Mouse (Mus musculus) stomach, postnatal 0 days (tissue): ENCODE measurements around the gene Krtap14. TPM values are rescaled to one million over a fixed set of nuclear protein-coding genes. Genes with fewer than 3 reads are reported as not detected.

Experiments
- ATAC-seq: fragments of 200-750 bp; cut with Nextera tagmentation; 2 replicates; pipeline ENCODE4 v1.8.0; 2017; ENCODE audit not compliant: low FRiP score, low TSS enrichment
- DNase-seq: peaks from one replicate; pipeline ENCODE4 v3.0.0-alpha.2; 2016; ENCODE audit warnings: low spot score
- H3K27ac ChIP-seq: fragments of 300-500 bp; sonication (generic); replicated peaks from 2 replicates; pipeline ENCODE4 v1.5.1; 2014; ENCODE audit warnings: mild to moderate bottlenecking, control low read depth
- H3K27me3 ChIP-seq: fragments of 300-500 bp; sonication (generic); 2 replicates; pipeline ENCODE4 v1.6.1; 2014; ENCODE audit warnings: low read length; ENCODE audit not compliant: control insufficient read depth, insufficient read depth
- H3K36me3 ChIP-seq: fragments of 300-500 bp; sonication (generic); 2 replicates; pipeline ENCODE4 v1.6.1; 2014; ENCODE audit warnings: low read length, mixed read lengths; ENCODE audit not compliant: control insufficient read depth, insufficient read depth
- H3K4me1 ChIP-seq: fragments of 300-500 bp; sonication (generic); replicated peaks from 2 replicates; pipeline ENCODE4 v1.6.1; 2014; ENCODE audit warnings: antibody characterized with exemption; ENCODE audit not compliant: control insufficient read depth, insufficient read depth
- H3K4me2 ChIP-seq: fragments of 300-500 bp; sonication (generic); replicated peaks from 2 replicates; pipeline ENCODE4 v1.6.1; 2014; ENCODE audit warnings: low read depth, mild to moderate bottlenecking, control low read depth, moderate library complexity
- H3K4me3 ChIP-seq: fragments of 300-500 bp; sonication (generic); 2 replicates; pipeline ENCODE4 v1.5.1; 2014; ENCODE audit warnings: low read depth, low read length, control low read depth
- H3K9ac ChIP-seq: fragments of 300-500 bp; sonication (generic); 2 replicates; pipeline ENCODE4 v1.6.1; 2014; ENCODE audit warnings: mild to moderate bottlenecking, low read length, control low read depth, mixed read lengths
- H3K9me3 ChIP-seq: fragments of 300-500 bp; sonication (generic); 2 replicates; pipeline ENCODE4 v1.6.1; 2016; ENCODE audit warnings: low read length; ENCODE audit not compliant: control insufficient read depth
- CTCF ChIP-seq: IDR thresholded peaks from 2 replicates; pipeline ENCODE4 v1.5.1; 2016; ENCODE audit warnings: antibody characterized with exemption, low read depth, mild to moderate bottlenecking, moderate library complexity
- EP300 ChIP-seq: optimal IDR thresholded peaks from 2 replicates; pipeline ENCODE3; 2016; ENCODE audit warnings: antibody characterized with exemption
- WGBS: fragments of 180-500 bp; shearing (Covaris S2); extraction: QIAGEN DNeasy Blood & Tissue Kit; methylation state at CpG from one replicate; pipeline ENCODE4 v1.1.7; 2014; 5-methylcytosine and 5-hydroxymethylcytosine counted together
- polyA plus RNA-seq: library from polyadenylated mRNA; unstranded; fragments of >200 nt; fragmentation: Nextera tagmentation; extraction: Ambion mirVana; gene quantifications from 2 replicates; pipeline ENCODE4 v1.2.1, GENCODE M21; 2015

Krtap14 gene
- polyA plus RNA-seq, 1 experiment from 2014 or later, result not detected

- Histone ChIP-seq H3K9me3 (no peaks in the 10 kb centered on the region), H3K36me3 (no peaks in the 10 kb centered on the region), H3K27me3 (no peaks in the 10 kb centered on the region), H3K27ac (no peak within 1 kb of the TSS), H3K9ac (no peak within 1 kb of the TSS), H3K4me2 (no peak within 1 kb of the TSS), H3K4me1 (no peaks in the 10 kb centered on the region), H3K4me3 (no peak within 1 kb of the TSS)
- WGBS, result 88% methylated on average over 5 of the region's 6 CpGs
- ATAC-seq (no peak), DNase-seq (no peak)
- TF ChIP-seq EP300 (no peak), CTCF (no peak)
Observed at GRCm38 (mm10) chr16:88777596-88777995, 48.3 kb downstream of the Krtap14 start, which contains the start of gene Gm5965. Gene Gm5965 (plus strand): TSS chr16:88777896.

GRCm38 (mm10) chr16:88774106-88774505 lies 51.8 kb downstream of the Krtap14 start, which contains the start of gene 2310057N15Rik:
Gene 2310057N15Rik (minus strand): TSS chr16:88774206.
- H3K4me2 ChIP-seq, result no peak within 1 kb of the TSS
- TF ChIP-seq EP300 (no peak), CTCF (no peak)
- DNase-seq, result no peak
- WGBS, result 86% methylated on average over 2 of the region's 2 CpGs
- no peak within 1 kb of the TSS for H3K4me3 ChIP-seq
- H3K27ac ChIP-seq, result no peak within 1 kb of the TSS
- no peaks in the 10 kb centered on the region for H3K9me3 ChIP-seq
- H3K9ac ChIP-seq, result no peak within 1 kb of the TSS
- no peaks in the 10 kb centered on the region for H3K27me3 ChIP-seq
- no peak for ATAC-seq
- no peaks in the 10 kb centered on the region for H3K36me3 ChIP-seq
- no peaks in the 10 kb centered on the region for H3K4me1 ChIP-seq

Other genes starting within 250 kb of the Krtap14 start
- not detected in 2 replicates for gene Krtap24-1, start 213.9 kb downstream of the Krtap14 start, polyA plus RNA-seq
- 0.41 and 0.64 TPM in 2 replicates for gene 2310079G19Rik, start 198.5 kb downstream of the Krtap14 start, polyA plus RNA-seq
- not detected in 2 replicates for gene Krtap26-1, start 178.3 kb downstream of the Krtap14 start, polyA plus RNA-seq
- not detected in 2 replicates for gene Krtap27-1, start 154.5 kb downstream of the Krtap14 start, polyA plus RNA-seq
- not detected in 2 replicates for gene 2310061N02Rik, start 118.2 kb downstream of the Krtap14 start, polyA plus RNA-seq
- gene Krtap13-1, start 97.3 kb downstream of the Krtap14 start, polyA plus RNA-seq, result not detected in 2 replicates
- gene Krtap13, start 74.5 kb downstream of the Krtap14 start, polyA plus RNA-seq, result not detected in 2 replicates
- gene 2310034C09Rik, start 67.3 kb downstream of the Krtap14 start, polyA plus RNA-seq, result 0.13 and 0.23 TPM in 2 replicates
- gene 2310057N15Rik, start 51.9 kb downstream of the Krtap14 start, polyA plus RNA-seq, result not detected in 2 replicates
- gene Gm5965, start 48.2 kb downstream of the Krtap14 start, polyA plus RNA-seq, result not detected in 2 replicates
- gene Gm20741, start 13.9 kb downstream of the Krtap14 start, polyA plus RNA-seq, result not detected in 2 replicates
- gene Krtap15, start 5.9 kb downstream of the Krtap14 start, polyA plus RNA-seq, result not detected in 2 replicates
- not detected in 2 replicates for gene Krtap19-1, start 43.3 kb upstream of the Krtap14 start, polyA plus RNA-seq
- not detected in 2 replicates for gene Krtap19-2, start 48.1 kb upstream of the Krtap14 start, polyA plus RNA-seq
- gene Krtap19-3, start 51.9 kb upstream of the Krtap14 start, polyA plus RNA-seq, result not detected in 2 replicates
- not detected in 2 replicates for gene Krtap19-4, start 58.9 kb upstream of the Krtap14 start, polyA plus RNA-seq
- not detected in 2 replicates for gene Krtap19-5, start 70.3 kb upstream of the Krtap14 start, polyA plus RNA-seq
- gene Krtap19-9b, start 106.1 kb upstream of the Krtap14 start, polyA plus RNA-seq, result not detected in 2 replicates
- not detected in 2 replicates for gene Krtap16-3, start 136.7 kb upstream of the Krtap14 start, polyA plus RNA-seq
- gene Krtap22-2, start 184.6 kb upstream of the Krtap14 start, polyA plus RNA-seq, result not detected in 2 replicates
- not detected in 2 replicates for gene Gm10229, start 189.1 kb upstream of the Krtap14 start, polyA plus RNA-seq
- not detected in 2 replicates for gene Krtap6-1, start 205.6 kb upstream of the Krtap14 start, polyA plus RNA-seq
- not detected in 2 replicates for gene Gm10228, start 215.3 kb upstream of the Krtap14 start, polyA plus RNA-seq
- gene Krtap6-5, start 221.7 kb upstream of the Krtap14 start, polyA plus RNA-seq, result not detected in 2 replicates
- gene 1110025L11Rik, start 237.9 kb upstream of the Krtap14 start, polyA plus RNA-seq, result not detected in 2 replicates